Mouse (Mus musculus): Measurements from ENCODE around the gene Cobll1. TPM values are rescaled to one million over a fixed set of nuclear protein-coding genes. Genes with fewer than 3 reads are reported as not detected.

The Cobll1 gene
- total RNA-seq, 1 experiment, result 2.2 TPM

- Histone ChIP-seq H3K9me3 (ENCODE audit: control insufficient read depth, insufficient read depth, low read depth, low read length) (no peaks in the 10 kb centered on the region), H3K4me3 (ENCODE audit: insufficient read depth in 1 of 2, low read depth in 1 of 2, low read length in 2 of 2, poor library complexity in 1 of 2, severe bottlenecking in 1 of 2) (no peak overlapping the region), H3K4me1 (ENCODE audit: control insufficient read depth in 2 of 2, insufficient read depth in 2 of 2, low read length in 2 of 2, poor library complexity in 1 of 2) (peaks cover 2 to 3% of the 10 kb centered on the region in 2 experiments; a peak in 1 of 4 replicates), H3K27ac (ENCODE audit: insufficient read depth, low read depth, low read length, poor library complexity, severe bottlenecking) (no peak overlapping the region), H3K9ac (ENCODE audit: insufficient read depth, low read depth, low read length, poor library complexity, severe bottlenecking) (no peak overlapping the region), H3K36me3 (ENCODE audit: control insufficient read depth, insufficient read depth, low read length, poor library complexity, severe bottlenecking) (no peaks in the 10 kb centered on the region)
- TF ChIP-seq ZNF384 (IDR thresholded peaks at IDR 0.05; ENCODE audit: low read depth, low read length), result no peak
- TF ChIP-seq ZC3H11A (IDR thresholded peaks at IDR 0.05; ENCODE audit: borderline replicate concordance, low read depth, low read length), result no peak
- no peak for TF ChIP-seq CHD2 (IDR thresholded peaks at IDR 0.05; ENCODE audit: low read depth, low read length)
- no peak for TF ChIP-seq MAFK (IDR thresholded peaks at IDR 0.05; ENCODE audit: insufficient read depth, low read depth, low read length)
- TF ChIP-seq HCFC1 (IDR thresholded peaks at IDR 0.05; ENCODE audit: borderline replicate concordance, insufficient read depth, low read length), result no peak
- DNase-seq (ENCODE audit: low read depth, low spot score), result no peak
- in situ Hi-C loops (cut with MboI; ENCODE audit: low sequenced_read_pairs in 2 of 2, unreplicated experiment in 2 of 2), result no loop called here
Observed at GRCm38 (mm10) chr2:65188585-65188984, 50.6 kb downstream of the Cobll1 start.

GRCm38 (mm10) chr2:65187652-65188051 is 51.6 kb downstream of the Cobll1 start:
- H3K27ac ChIP-seq (ENCODE audit: insufficient read depth, low read depth, low read length, poor library complexity, severe bottlenecking), result no peak overlapping the region
- H3K9ac ChIP-seq (ENCODE audit: insufficient read depth, low read depth, low read length, poor library complexity, severe bottlenecking), result no peak overlapping the region
- H3K9me3 ChIP-seq (ENCODE audit: control insufficient read depth, insufficient read depth, low read depth, low read length), result no peaks in the 10 kb centered on the region
- TF ChIP-seq ZNF384 (IDR thresholded peaks at IDR 0.05; ENCODE audit: low read depth, low read length) (no peak), MAFK (IDR thresholded peaks at IDR 0.05; ENCODE audit: insufficient read depth, low read depth, low read length) (no peak), CHD2 (IDR thresholded peaks at IDR 0.05; ENCODE audit: low read depth, low read length) (no peak), ZC3H11A (IDR thresholded peaks at IDR 0.05; ENCODE audit: borderline replicate concordance, low read depth, low read length) (no peak), HCFC1 (IDR thresholded peaks at IDR 0.05; ENCODE audit: borderline replicate concordance, insufficient read depth, low read length) (no peak)
- in situ Hi-C loops (cut with MboI; ENCODE audit: low sequenced_read_pairs in 2 of 2, unreplicated experiment in 2 of 2), result no loop called here
- no peaks in the 10 kb centered on the region for H3K36me3 ChIP-seq (ENCODE audit: control insufficient read depth, insufficient read depth, low read length, poor library complexity, severe bottlenecking)
- H3K4me1 ChIP-seq (ENCODE audit: control insufficient read depth in 2 of 2, insufficient read depth in 2 of 2, low read length in 2 of 2, poor library complexity in 1 of 2), result peaks cover 2 to 3% of the 10 kb centered on the region in 2 experiments; a peak in 1 of 4 replicates
- DNase-seq (ENCODE audit: low read depth, low spot score), result no peak
- H3K4me3 ChIP-seq (ENCODE audit: insufficient read depth in 1 of 2, low read depth in 1 of 2, low read length in 2 of 2, poor library complexity in 1 of 2, severe bottlenecking in 1 of 2), result no peak overlapping the region

GRCm38 (mm10) chr2:65187164-65187563 is 52.0 kb downstream of the Cobll1 start:
- in situ Hi-C loops (cut with MboI; ENCODE audit: low sequenced_read_pairs in 2 of 2, unreplicated experiment in 2 of 2), result no loop called here
- Histone ChIP-seq H3K9me3 (ENCODE audit: control insufficient read depth, insufficient read depth, low read depth, low read length) (no peaks in the 10 kb centered on the region), H3K9ac (ENCODE audit: insufficient read depth, low read depth, low read length, poor library complexity, severe bottlenecking) (no peak overlapping the region), H3K4me1 (ENCODE audit: control insufficient read depth in 2 of 2, insufficient read depth in 2 of 2, low read length in 2 of 2, poor library complexity in 1 of 2) (peaks cover 2 to 3% of the 10 kb centered on the region in 2 experiments; a peak in 1 of 4 replicates), H3K36me3 (ENCODE audit: control insufficient read depth, insufficient read depth, low read length, poor library complexity, severe bottlenecking) (no peaks in the 10 kb centered on the region), H3K27ac (ENCODE audit: insufficient read depth, low read depth, low read length, poor library complexity, severe bottlenecking) (no peak overlapping the region), H3K4me3 (ENCODE audit: insufficient read depth in 1 of 2, low read depth in 1 of 2, low read length in 2 of 2, poor library complexity in 1 of 2, severe bottlenecking in 1 of 2) (no peak overlapping the region)
- TF ChIP-seq CHD2 (IDR thresholded peaks at IDR 0.05; ENCODE audit: low read depth, low read length), result no peak
- no peak for TF ChIP-seq MAFK (IDR thresholded peaks at IDR 0.05; ENCODE audit: insufficient read depth, low read depth, low read length)
- TF ChIP-seq HCFC1 (IDR thresholded peaks at IDR 0.05; ENCODE audit: borderline replicate concordance, insufficient read depth, low read length), result no peak
- no peak for TF ChIP-seq ZC3H11A (IDR thresholded peaks at IDR 0.05; ENCODE audit: borderline replicate concordance, low read depth, low read length)
- no peak for TF ChIP-seq ZNF384 (IDR thresholded peaks at IDR 0.05; ENCODE audit: low read depth, low read length)
- DNase-seq (ENCODE audit: low read depth, low spot score), result no peak

DNA sequence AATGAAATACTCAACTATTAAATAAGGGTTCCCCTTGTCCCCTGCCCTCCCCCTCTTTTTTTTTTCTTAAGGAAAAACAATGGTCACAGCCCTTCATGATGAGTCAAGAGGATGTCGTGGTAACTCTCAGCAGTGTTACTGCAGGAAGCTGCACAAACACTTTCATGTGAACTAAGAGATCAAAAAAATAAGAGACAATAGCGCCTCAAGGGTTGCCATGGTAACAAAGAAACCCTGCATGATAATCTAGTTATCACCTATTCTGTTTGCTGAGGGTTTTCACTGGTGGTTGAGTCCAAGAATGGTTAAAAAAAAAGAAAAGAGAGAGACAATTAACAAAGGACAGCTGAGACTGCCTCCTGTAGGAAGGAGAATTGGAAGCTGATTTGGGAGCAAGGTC is 56.5 kb downstream of the Cobll1 start:
- Histone ChIP-seq H3K4me3 (ENCODE audit: insufficient read depth in 1 of 2, low read depth in 1 of 2, low read length in 2 of 2, poor library complexity in 1 of 2, severe bottlenecking in 1 of 2) (no peak overlapping the region), H3K9me3 (ENCODE audit: control insufficient read depth, insufficient read depth, low read depth, low read length) (no peaks in the 10 kb centered on the region), H3K9ac (ENCODE audit: insufficient read depth, low read depth, low read length, poor library complexity, severe bottlenecking) (no peak overlapping the region), H3K27ac (ENCODE audit: insufficient read depth, low read depth, low read length, poor library complexity, severe bottlenecking) (no peak overlapping the region), H3K4me1 (ENCODE audit: control insufficient read depth in 2 of 2, insufficient read depth in 2 of 2, low read length in 2 of 2, poor library complexity in 1 of 2) (no peaks in the 10 kb centered on the region), H3K36me3 (ENCODE audit: control insufficient read depth, insufficient read depth, low read length, poor library complexity, severe bottlenecking) (no peaks in the 10 kb centered on the region)
- no peak for DNase-seq (ENCODE audit: low read depth, low spot score)
- no peak for TF ChIP-seq ZNF384 (IDR thresholded peaks at IDR 0.05; ENCODE audit: low read depth, low read length)
- TF ChIP-seq CHD2 (IDR thresholded peaks at IDR 0.05; ENCODE audit: low read depth, low read length), result no peak
- TF ChIP-seq HCFC1 (IDR thresholded peaks at IDR 0.05; ENCODE audit: borderline replicate concordance, insufficient read depth, low read length), result no peak
- no peak for TF ChIP-seq MAFK (IDR thresholded peaks at IDR 0.05; ENCODE audit: insufficient read depth, low read depth, low read length)
- TF ChIP-seq ZC3H11A (IDR thresholded peaks at IDR 0.05; ENCODE audit: borderline replicate concordance, low read depth, low read length), result no peak
- in situ Hi-C loops (cut with MboI; ENCODE audit: low sequenced_read_pairs in 2 of 2, unreplicated experiment in 2 of 2), result no loop called here

- DNase-seq (ENCODE audit: low read depth, low spot score), result no peak
- H3K9me3 ChIP-seq (ENCODE audit: control insufficient read depth, insufficient read depth, low read depth, low read length), result no peaks in the 10 kb centered on the region
- H3K27ac ChIP-seq (ENCODE audit: insufficient read depth, low read depth, low read length, poor library complexity, severe bottlenecking), result no peak overlapping the region
- TF ChIP-seq ZC3H11A (IDR thresholded peaks at IDR 0.05; ENCODE audit: borderline replicate concordance, low read depth, low read length) (no peak), ZNF384 (IDR thresholded peaks at IDR 0.05; ENCODE audit: low read depth, low read length) (no peak), CHD2 (IDR thresholded peaks at IDR 0.05; ENCODE audit: low read depth, low read length) (no peak), HCFC1 (IDR thresholded peaks at IDR 0.05; ENCODE audit: borderline replicate concordance, insufficient read depth, low read length) (no peak), MAFK (IDR thresholded peaks at IDR 0.05; ENCODE audit: insufficient read depth, low read depth, low read length) (no peak)
- H3K36me3 ChIP-seq (ENCODE audit: control insufficient read depth, insufficient read depth, low read length, poor library complexity, severe bottlenecking), result no peaks in the 10 kb centered on the region
- no peak overlapping the region for H3K9ac ChIP-seq (ENCODE audit: insufficient read depth, low read depth, low read length, poor library complexity, severe bottlenecking)
- H3K4me1 ChIP-seq (ENCODE audit: control insufficient read depth in 2 of 2, insufficient read depth in 2 of 2, low read length in 2 of 2, poor library complexity in 1 of 2), result no peaks in the 10 kb centered on the region
- H3K4me3 ChIP-seq (ENCODE audit: insufficient read depth in 1 of 2, low read depth in 1 of 2, low read length in 2 of 2, poor library complexity in 1 of 2, severe bottlenecking in 1 of 2), result no peak overlapping the region
- in situ Hi-C loops (cut with MboI; ENCODE audit: low sequenced_read_pairs in 2 of 2, unreplicated experiment in 2 of 2), result no loop called here
Observed at GRCm38 (mm10) chr2:65181736-65182135, 57.5 kb downstream of the Cobll1 start.

All from ES-E14 (cell line).